Mouse (Mus musculus) hindbrain, embryonic 14.5 days (tissue): ENCODE data around the gene Cdhr1. TPM values are rescaled to one million over a fixed set of nuclear protein-coding genes. Genes with fewer than 3 reads are reported as not detected.
A peak's percentile ranks its signal among the peaks of the same experiment; 100 is the strongest.
"Not testable (repeated sequence)": the region's sequence is repeated elsewhere in the genome, so short reads cannot be mapped to it uniquely, and the experiment has no call there.

Experiments used
- ATAC-seq: fragments of 200-750 bp; cut with Nextera tagmentation; 2 replicates; pipeline ENCODE4 v1.8.0; 2017; ENCODE audit warnings: moderate number of reproducible peaks, mild to moderate bottlenecking, moderate TSS enrichment, moderate library complexity; ENCODE audit not compliant: low FRiP score
- DNase-seq: peaks from one replicate; pipeline ENCODE4 v3.0.0-alpha.2; 2015; ENCODE audit warnings: low spot score
- H3K27ac ChIP-seq: fragments of 300-500 bp; sonication (generic); 2 replicates; pipeline ENCODE4 v1.5.1; 2014; ENCODE audit warnings: mild to moderate bottlenecking, moderate library complexity
- H3K27me3 ChIP-seq: fragments of 300-500 bp; sonication (generic); 2 replicates; pipeline ENCODE4 v1.6.1; 2014; ENCODE audit warnings: mild to moderate bottlenecking, low read length, mixed read lengths; ENCODE audit not compliant: control insufficient read depth, insufficient read depth
- H3K36me3 ChIP-seq: fragments of 300-500 bp; sonication (generic); replicated peaks from 2 replicates; pipeline ENCODE4 v1.6.1; 2014; ENCODE audit not compliant: control insufficient read depth, insufficient read depth
- H3K4me1 ChIP-seq: fragments of 300-500 bp; sonication (generic); replicated peaks from 2 replicates; pipeline ENCODE4 v1.6.1; 2014; ENCODE audit warnings: antibody characterized with exemption, low read length, mixed read lengths; ENCODE audit not compliant: control insufficient read depth, insufficient read depth
- H3K4me2 ChIP-seq: fragments of 300-500 bp; sonication (generic); replicated peaks from 2 replicates; pipeline ENCODE4 v1.6.1; 2014; ENCODE audit warnings: mild to moderate bottlenecking, moderate library complexity
- H3K4me3 ChIP-seq: fragments of 300-500 bp; sonication (generic); replicated peaks from 2 replicates; pipeline ENCODE4 v1.5.1; 2014; ENCODE audit warnings: mild to moderate bottlenecking, low read length
- H3K9ac ChIP-seq: fragments of 300-500 bp; sonication (generic); 2 replicates; pipeline ENCODE4 v1.6.1; 2014
- H3K9me3 ChIP-seq: fragments of 300-500 bp; sonication (generic); 2 replicates; pipeline ENCODE4 v1.6.1; 2016; ENCODE audit warnings: low read length; ENCODE audit not compliant: control insufficient read depth
- WGBS: fragments of 180-500 bp; shearing (Covaris S2); extraction: QIAGEN DNeasy Blood & Tissue Kit; methylation state at CpG from one replicate; pipeline ENCODE4 v1.1.7; 2014; 5-methylcytosine and 5-hydroxymethylcytosine counted together
- polyA plus RNA-seq: library from polyadenylated mRNA; unstranded; fragments of >200 nt; fragmentation: Nextera tagmentation; extraction: Ambion mirVana; gene quantifications from 2 replicates; pipeline ENCODE4 v1.2.1, GENCODE M21; 2014

Cdhr1 gene
- polyA plus RNA-seq: 2.7 and 4.3 TPM in 2 replicates

DNA sequence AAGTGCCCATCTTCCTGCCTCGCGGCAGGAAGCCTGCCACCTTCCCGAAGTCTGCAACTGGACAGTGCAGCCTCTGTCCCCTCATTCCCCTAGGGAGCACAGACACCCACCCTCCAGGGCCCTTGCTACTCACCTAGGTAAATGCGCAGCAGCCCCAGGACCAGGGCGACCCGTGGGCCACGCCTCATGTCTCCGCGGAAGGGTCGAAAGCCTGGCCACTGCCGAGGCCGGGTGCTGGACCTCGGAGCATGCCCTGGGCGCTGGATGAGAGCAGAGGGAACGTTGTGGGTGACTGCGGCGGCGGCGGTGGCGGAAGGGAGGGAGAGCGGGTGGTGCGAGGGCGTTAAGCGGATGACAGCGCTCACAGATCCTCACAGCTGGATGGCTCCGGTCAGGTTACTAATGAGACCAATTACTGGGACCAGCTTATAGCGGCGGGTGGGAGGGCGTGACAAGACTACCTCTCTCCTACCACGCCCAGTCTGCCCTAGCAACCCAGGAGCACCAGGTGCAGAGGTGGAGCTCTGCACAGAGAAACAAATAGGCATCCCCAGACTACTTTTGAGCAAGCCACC is at the start of gene Cdhr1:
Gene Cdhr1, minus strand, starts transcription at position 392 of the 575 bp plus-strand sequence.
- WGBS: 1% methylated on average over 29 of the region's 30 CpGs
- ATAC-seq: peak; percentile 62

DNA sequence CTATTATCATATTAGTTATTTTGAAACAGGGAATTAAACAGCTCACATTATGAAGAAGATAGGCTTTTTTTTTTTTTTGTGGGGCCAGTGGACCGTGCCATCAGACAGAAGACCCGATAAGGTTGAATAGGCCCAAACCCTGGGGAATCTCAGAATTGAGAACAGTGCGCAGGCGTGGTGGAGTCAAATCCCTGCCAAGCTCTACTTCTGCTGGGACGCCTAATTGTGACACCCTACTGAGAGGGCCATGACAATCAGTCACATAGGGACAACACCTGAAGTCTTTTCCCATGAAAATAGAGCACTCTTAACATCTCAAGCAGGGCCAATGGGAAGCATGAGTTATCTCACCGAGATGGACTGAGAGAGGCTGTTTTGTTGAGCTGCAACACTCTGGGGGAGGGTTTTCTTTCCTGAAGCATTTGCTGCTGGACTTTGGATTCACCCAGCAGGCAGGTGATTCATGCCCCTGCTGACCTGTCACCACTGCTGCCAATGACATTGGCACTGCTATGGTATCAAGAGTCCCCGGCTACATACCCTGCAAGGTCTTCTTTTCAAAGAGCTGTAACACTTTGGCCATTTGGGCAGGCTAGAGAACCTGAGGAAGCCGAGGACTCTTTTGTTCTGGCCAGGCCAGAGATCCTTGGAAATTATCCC is 41.0 kb upstream of the Cdhr1 start:
- ATAC-seq (no peak), DNase-seq (no peak)
- no peak overlapping the region for H3K4me2 ChIP-seq
- no peak overlapping the region for H3K9ac ChIP-seq
- H3K4me1 ChIP-seq: peaks cover 3% of the 10 kb centered on the region
- no peak overlapping the region for H3K27ac ChIP-seq
- H3K36me3 ChIP-seq: no peaks in the 10 kb centered on the region
- H3K4me3 ChIP-seq: no peak overlapping the region
- no peaks in the 10 kb centered on the region for H3K27me3 ChIP-seq
- WGBS: 55% methylated on average over 8 of the region's 8 CpGs
- H3K9me3 ChIP-seq: no peaks in the 10 kb centered on the region

More for the DNA sequence above, at the start of gene Cdhr1:
- Histone ChIP-seq H3K4me2 (peak within 1 kb of the TSS; percentile 83), H3K27ac (no peak within 1 kb of the TSS), H3K9me3 (no peaks in the 10 kb centered on the region), H3K4me1 (no peaks in the 10 kb centered on the region), H3K4me3 (peak within 1 kb of the TSS; percentile 38), H3K9ac (peak within 1 kb of the TSS; percentile 61), H3K27me3 (peaks cover 21% of the 10 kb centered on the region; the same call in 1 of the 2 replicates), H3K36me3 (no peaks in the 10 kb centered on the region)
- DNase-seq: no peak

DNA sequence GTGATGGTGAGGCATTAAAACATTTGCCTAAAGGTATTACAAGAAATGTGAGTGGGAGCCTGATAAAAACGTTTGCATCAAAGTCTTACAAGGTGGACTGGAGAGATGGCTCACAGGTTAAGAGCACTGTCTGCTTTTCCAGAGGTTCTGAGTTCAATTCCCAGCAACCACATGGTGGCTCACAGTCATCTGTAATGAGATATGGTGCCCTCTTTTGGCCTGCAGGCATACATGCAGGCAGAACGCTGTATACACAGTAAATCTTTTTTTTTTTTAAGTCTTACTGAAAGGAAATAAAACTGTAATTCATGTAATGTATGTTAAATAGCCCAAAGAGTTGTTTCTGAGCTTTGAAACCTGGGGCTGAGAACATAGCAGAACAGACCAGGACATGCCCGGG is 39.4 kb upstream of the Cdhr1 start:
- 81% methylated on average over 2 of the region's 3 CpGs for WGBS
- not testable (repeated sequence) for H3K27ac ChIP-seq, H3K4me1 ChIP-seq, H3K9ac ChIP-seq, DNase-seq, ATAC-seq, H3K9me3 ChIP-seq, H3K4me2 ChIP-seq, H3K4me3 ChIP-seq, H3K27me3 ChIP-seq, H3K36me3 ChIP-seq

DNA sequence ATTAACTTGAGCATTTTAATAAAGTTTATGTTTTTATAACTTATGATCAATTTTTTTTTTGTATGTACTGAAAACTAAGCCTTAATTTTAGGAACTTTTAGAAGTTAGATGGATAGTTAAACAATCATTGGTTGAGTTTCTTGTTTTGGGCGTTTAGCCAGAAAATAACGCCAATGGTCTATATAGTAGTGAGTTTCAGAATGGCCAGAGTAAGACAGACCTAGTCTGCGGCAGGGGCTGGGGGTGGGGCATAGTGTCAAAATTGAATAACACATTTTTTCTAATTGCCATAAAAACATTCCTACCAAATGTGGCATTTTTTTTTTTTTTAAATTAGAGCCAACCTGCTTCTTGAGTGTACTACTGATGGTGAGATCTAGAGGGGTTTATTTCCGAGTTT is 38.0 kb upstream of the Cdhr1 start:
- Histone ChIP-seq H3K4me3 (no peak overlapping the region), H3K27me3 (no peaks in the 10 kb centered on the region), H3K27ac (no peak overlapping the region), H3K9me3 (no peaks in the 10 kb centered on the region), H3K9ac (no peak overlapping the region), H3K4me2 (no peak overlapping the region), H3K4me1 (peaks cover 6% of the 10 kb centered on the region), H3K36me3 (peaks cover 21% of the 10 kb centered on the region)
- 83% methylated on average over 4 of the region's 4 CpGs for WGBS
- DNase-seq (no peak), ATAC-seq (no peak)

DNA sequence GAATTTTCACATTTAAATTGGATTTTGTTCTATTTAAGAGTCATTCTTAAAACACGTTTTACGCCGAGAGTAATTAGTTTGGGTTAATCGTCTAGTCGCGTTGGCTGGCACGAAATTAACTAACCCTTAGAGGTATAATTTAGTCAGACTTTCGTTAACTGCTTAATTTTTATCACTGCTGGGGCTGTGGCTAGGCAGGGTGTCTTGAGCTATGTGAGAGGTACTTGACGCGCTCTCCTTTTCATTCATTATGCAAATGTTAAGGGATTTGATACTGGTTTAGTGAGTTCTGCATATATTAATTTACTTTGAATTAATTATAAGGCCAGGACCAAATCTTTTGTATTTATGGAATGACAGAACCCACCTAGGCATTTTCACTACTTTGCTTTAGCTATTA is 37.5 kb upstream of the Cdhr1 start:
- DNase-seq: no peak
- Histone ChIP-seq H3K9ac (peak overlapping the region; percentile 62), H3K9me3 (no peaks in the 10 kb centered on the region), H3K4me3 (peak overlapping the region; percentile 78), H3K36me3 (peaks cover 25% of the 10 kb centered on the region), H3K27me3 (no peaks in the 10 kb centered on the region), H3K27ac (peak overlapping the region; percentile 60), H3K4me1 (peaks cover 6% of the 10 kb centered on the region), H3K4me2 (peak overlapping the region; percentile 76)
- ATAC-seq: peak; percentile 32; the same call in 1 of the 2 replicates
- WGBS: 2% methylated on average over 10 of the region's 10 CpGs

DNA sequence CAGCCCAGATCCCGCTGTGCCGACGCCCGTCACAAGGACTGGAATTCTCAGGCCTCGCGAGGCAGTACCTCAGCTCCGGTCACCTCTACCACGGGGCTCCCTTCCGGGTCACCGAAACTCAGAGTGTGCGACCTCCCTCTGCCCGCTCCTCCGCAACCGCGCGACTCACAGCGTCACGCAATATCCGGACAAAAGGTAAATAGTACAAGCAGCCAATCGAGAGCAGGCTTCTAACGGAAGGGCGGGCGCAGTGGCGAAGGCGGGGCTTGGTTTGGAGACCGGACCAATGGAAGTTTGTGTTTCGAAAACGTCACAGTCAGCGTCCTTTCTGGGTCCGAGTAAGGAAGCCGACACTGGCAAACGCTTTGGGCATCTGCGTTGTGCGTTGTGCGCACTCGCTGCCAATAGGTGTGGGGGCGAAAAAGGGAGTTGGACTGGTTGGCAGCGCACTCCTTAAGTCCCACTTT is 37.0 kb upstream of the Cdhr1 start, which contains the start of gene Ghitm:
Gene Ghitm, minus strand, starts transcription at position 146 of the 467 bp plus-strand sequence.
- WGBS: under 1% methylated on average over 38 of the region's 38 CpGs
- peaks cover 6% of the 10 kb centered on the region for H3K4me1 ChIP-seq
- H3K4me2 ChIP-seq: peak within 1 kb of the TSS; percentile 76
- peak; percentile 99 for DNase-seq
- H3K27me3 ChIP-seq: no peaks in the 10 kb centered on the region
- peak; percentile 100 for ATAC-seq
- peaks cover 30% of the 10 kb centered on the region for H3K36me3 ChIP-seq
- H3K27ac ChIP-seq: peak within 1 kb of the TSS; percentile 69
- no peaks in the 10 kb centered on the region for H3K9me3 ChIP-seq
- peak within 1 kb of the TSS; percentile 78 for H3K4me3 ChIP-seq
- peak within 1 kb of the TSS; percentile 85 for H3K9ac ChIP-seq

DNA sequence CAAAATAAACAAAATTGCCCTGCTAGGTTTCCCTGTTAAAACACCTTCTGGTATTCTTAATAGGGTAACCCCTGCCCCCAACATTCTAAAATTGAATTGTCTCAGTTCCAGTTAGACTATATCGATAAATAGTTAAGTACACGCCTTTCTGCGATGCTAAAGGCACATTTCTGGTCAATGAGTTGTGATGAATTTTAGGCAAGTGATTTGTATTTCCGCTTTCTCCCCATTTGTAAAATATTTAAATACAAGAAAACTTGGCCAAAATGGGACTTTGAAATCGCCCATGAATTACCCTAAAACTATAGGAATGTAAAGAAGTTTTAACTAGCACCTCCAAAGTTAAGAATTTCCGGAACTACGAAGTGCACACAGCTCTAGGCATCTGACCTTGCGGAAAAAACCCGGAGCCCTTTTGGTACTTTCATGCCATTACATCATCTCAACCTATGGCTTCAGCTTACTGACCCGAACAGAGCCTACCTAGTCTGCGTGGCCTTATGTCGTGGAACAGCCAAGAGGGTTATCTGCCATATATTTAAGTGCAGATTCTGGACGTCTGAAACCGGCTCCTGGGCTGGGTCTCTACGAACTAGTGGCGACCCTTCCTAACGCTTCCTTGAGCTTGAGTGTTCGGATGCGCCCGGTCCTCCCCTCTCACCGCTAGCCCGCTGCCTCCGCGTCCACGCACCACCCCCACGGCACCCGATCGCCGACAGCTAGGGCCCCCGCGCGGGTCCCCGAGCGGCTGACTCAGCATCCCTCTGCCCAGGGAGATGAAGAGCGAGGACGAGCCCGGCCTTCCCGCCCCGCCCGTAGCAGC is 36.4 kb upstream of the Cdhr1 start:
- H3K4me1 ChIP-seq: peaks cover 6% of the 10 kb centered on the region
- H3K4me3 ChIP-seq: peak overlapping the region; percentile 78
- no peaks in the 10 kb centered on the region for H3K27me3 ChIP-seq
- ATAC-seq (no peak; the same call in 1 of the 2 replicates), DNase-seq (no peak)
- WGBS: 2% methylated on average over 40 of the region's 40 CpGs
- H3K27ac ChIP-seq: peak overlapping the region; percentile 69
- peak overlapping the region; percentile 68 for H3K4me2 ChIP-seq
- peaks cover 36% of the 10 kb centered on the region for H3K36me3 ChIP-seq
- peak overlapping the region; percentile 85 for H3K9ac ChIP-seq
- no peaks in the 10 kb centered on the region for H3K9me3 ChIP-seq

DNA sequence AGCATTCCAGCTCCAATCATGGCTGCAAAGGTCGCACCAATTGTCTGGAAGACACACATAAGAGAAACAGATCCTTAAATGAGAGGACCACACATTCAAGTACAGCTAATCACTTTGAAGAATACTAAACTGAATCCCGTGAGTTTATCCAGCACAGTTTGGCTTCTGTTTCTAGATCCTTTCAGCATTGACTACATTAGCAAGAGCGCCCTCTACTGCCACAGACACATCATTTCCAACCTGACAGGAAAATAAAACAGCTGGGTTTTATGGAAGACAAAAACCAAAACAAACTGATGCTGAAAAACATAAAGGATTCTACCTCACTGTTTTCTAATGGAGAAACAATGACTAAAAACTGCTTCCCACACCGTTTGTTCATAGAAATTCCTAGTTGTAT is 29.5 kb upstream of the Cdhr1 start:
- whole genome bisulfite sequencing: 53% methylated on average over 4 of the region's 4 CpGs
- Histone ChIP-seq H3K9ac (no peak overlapping the region), H3K27me3 (no peaks in the 10 kb centered on the region), H3K27ac (no peak overlapping the region), H3K4me3 (no peak overlapping the region), H3K4me2 (no peak overlapping the region), H3K36me3 (peaks cover 93% of the 10 kb centered on the region), H3K9me3 (no peaks in the 10 kb centered on the region), H3K4me1 (no peaks in the 10 kb centered on the region)
- ATAC-seq (no peak), DNase-seq (peak; percentile 72)

DNA sequence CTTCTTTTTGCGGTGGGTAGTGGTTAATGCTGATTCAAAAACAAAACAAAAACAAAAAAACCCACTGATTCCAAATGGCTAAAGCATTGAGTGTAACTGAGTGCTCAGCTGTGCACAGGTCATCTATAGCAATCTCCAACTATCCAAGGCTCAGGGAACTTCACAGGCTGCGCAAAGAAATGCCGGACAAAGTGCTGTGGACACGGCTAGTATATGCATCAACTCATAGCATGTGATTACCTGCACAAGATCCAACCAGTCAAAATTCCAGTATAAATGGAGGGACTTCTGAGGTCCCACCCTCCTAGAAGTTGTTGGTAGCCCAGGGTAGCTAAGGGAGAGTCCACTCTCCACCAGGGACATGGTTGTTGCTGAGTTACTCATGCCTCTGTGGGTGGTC is 21.1 kb upstream of the Cdhr1 start:
- Histone ChIP-seq H3K27ac (no peak overlapping the region), H3K9ac (no peak overlapping the region), H3K4me2 (no peak overlapping the region), H3K36me3 (peaks cover 49% of the 10 kb centered on the region), H3K27me3 (no peaks in the 10 kb centered on the region), H3K9me3 (no peaks in the 10 kb centered on the region), H3K4me1 (no peaks in the 10 kb centered on the region), H3K4me3 (no peak overlapping the region)
- ATAC-seq (no peak), DNase-seq (no peak)
- 98% methylated on average over 4 of the region's 4 CpGs for WGBS
